Mouse (Mus musculus): Measurements from ENCODE around the gene Gm17657. TPM values are rescaled to one million over a fixed set of nuclear protein-coding genes. Genes with fewer than 3 reads are reported as not detected.
A peak's percentile ranks its signal among the peaks of the same experiment; 100 is the strongest.

Gm17657 gene
- polyA plus RNA-seq, 1 experiment, result not detected

- 92% methylated on average over 3 of the region's 3 CpGs for WGBS
- no peak overlapping the region for H3K27ac ChIP-seq (ENCODE audit: insufficient read depth, low read depth, low read length)
- no peak for DNase-seq
- H3K36me3 ChIP-seq (ENCODE audit: control insufficient read depth, insufficient read depth, low read length), result no peaks in the 10 kb centered on the region; the same call in none of the 2 replicates
- no peak overlapping the region for H3K4me3 ChIP-seq (ENCODE audit: insufficient read depth, low read depth, low read length)
- no peak for TF ChIP-seq CTCF (conservative IDR thresholded peaks at IDR 0.05; ENCODE audit: insufficient read depth, insufficient read length, low read depth, low read length)
- TF ChIP-seq POLR2A (IDR thresholded peaks at IDR 0.05; ENCODE audit: low read depth, low read length), result no peak
- no peaks in the 10 kb centered on the region for H3K27me3 ChIP-seq (replicated peaks; ENCODE audit: control insufficient read depth, insufficient read depth, low read length)
- H3K4me1 ChIP-seq (ENCODE audit: control insufficient read depth, insufficient read depth, low read length), result peaks cover 5% of the 10 kb centered on the region; the same call in 1 of the 2 replicates
Measured at GRCm38 (mm10) chr17:29497071-29497354, 52.4 kb downstream of the Gm17657 start.

DNA sequence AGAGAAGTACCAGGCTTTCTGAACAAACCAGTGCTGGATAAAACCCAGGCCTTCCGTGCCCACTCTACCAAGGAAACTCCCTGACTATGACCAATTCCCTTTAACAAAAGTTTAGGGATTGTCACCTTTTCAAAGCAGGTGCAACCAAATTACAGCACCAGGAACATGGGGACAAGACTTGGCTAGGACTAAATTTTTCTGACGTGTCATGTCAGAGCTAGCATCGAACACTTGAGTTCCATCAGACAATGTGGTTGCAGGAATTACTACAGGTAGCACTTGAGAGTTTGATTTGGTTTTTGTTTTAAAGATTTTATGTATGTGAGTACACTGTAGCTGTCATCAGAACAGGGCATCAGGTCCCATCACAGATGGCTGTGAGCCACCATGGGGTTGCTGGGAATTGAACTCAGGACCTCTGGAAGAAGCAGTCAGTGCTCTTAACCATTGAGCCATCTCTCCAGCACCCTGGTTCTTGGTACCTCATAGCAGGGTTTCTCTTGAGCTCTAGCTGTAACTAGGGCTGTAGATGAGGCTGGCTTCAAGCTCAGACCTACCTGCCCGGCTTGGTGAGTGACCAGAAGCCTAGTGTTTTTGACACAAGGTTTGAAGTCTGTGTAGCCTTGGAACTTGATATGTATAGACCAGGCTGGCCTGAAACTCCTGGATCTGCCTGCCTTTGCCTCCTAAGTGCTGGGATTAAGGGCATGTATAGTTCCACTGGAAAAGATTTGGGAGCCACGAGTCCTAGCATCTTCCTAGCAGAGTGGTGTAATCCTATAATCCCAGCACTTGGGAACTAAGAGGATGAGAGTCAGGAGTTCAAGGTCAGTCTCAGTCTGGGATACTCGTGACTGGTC, 53.0 kb downstream of the Gm17657 start:
- no peak overlapping the region for H3K27ac ChIP-seq (ENCODE audit: insufficient read depth, low read depth, low read length)
- no peak overlapping the region for H3K4me3 ChIP-seq (ENCODE audit: insufficient read depth, low read depth, low read length)
- 85% methylated on average over 6 of the region's 6 CpGs for WGBS
- no peaks in the 10 kb centered on the region for H3K27me3 ChIP-seq (replicated peaks; ENCODE audit: control insufficient read depth, insufficient read depth, low read length)
- DNase-seq, result no peak
- peaks cover 5% of the 10 kb centered on the region; the same call in 1 of the 2 replicates for H3K4me1 ChIP-seq (ENCODE audit: control insufficient read depth, insufficient read depth, low read length)
- no peak for TF ChIP-seq POLR2A (IDR thresholded peaks at IDR 0.05; ENCODE audit: low read depth, low read length)
- TF ChIP-seq CTCF (conservative IDR thresholded peaks at IDR 0.05; ENCODE audit: insufficient read depth, insufficient read length, low read depth, low read length), result no peak
- H3K36me3 ChIP-seq (ENCODE audit: control insufficient read depth, insufficient read depth, low read length), result no peaks in the 10 kb centered on the region; the same call in none of the 2 replicates

DNA sequence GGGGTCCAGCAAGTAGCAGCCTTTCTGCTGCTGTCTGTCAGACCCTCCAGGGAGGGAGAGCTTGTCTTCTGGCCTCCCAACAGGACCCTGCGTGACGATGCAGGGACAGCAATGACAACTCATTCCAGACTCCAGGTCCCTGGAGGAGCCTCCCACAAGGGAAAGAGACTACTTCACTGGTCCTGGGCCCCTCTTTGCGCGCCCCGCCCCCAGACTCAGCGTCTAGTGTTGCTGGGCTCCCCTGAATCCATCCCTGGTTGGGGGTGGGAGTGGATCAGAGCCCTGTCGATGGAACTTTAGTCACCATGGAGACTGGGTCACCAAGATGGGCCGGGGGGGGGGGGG, 54.7 kb downstream of the Gm17657 start:
- H3K36me3 ChIP-seq (ENCODE audit: control insufficient read depth, insufficient read depth, low read length), result no peaks in the 10 kb centered on the region; the same call in none of the 2 replicates
- peaks cover 5% of the 10 kb centered on the region; the same call in 1 of the 2 replicates for H3K4me1 ChIP-seq (ENCODE audit: control insufficient read depth, insufficient read depth, low read length)
- TF ChIP-seq CTCF (conservative IDR thresholded peaks at IDR 0.05; ENCODE audit: insufficient read depth, insufficient read length, low read depth, low read length) (no peak), POLR2A (IDR thresholded peaks at IDR 0.05; ENCODE audit: low read depth, low read length) (no peak)
- H3K27me3 ChIP-seq (replicated peaks; ENCODE audit: control insufficient read depth, insufficient read depth, low read length), result no peaks in the 10 kb centered on the region
- H3K27ac ChIP-seq (ENCODE audit: insufficient read depth, low read depth, low read length), result no peak overlapping the region
- no peak for DNase-seq
- WGBS, result 71% methylated on average over 7 of the region's 8 CpGs
- no peak overlapping the region for H3K4me3 ChIP-seq (ENCODE audit: insufficient read depth, low read depth, low read length)

- no peak for DNase-seq
- Histone ChIP-seq H3K27me3 (replicated peaks; ENCODE audit: control insufficient read depth, insufficient read depth, low read length) (no peaks in the 10 kb centered on the region), H3K36me3 (ENCODE audit: control insufficient read depth, insufficient read depth, low read length) (no peaks in the 10 kb centered on the region; the same call in none of the 2 replicates), H3K27ac (ENCODE audit: insufficient read depth, low read depth, low read length) (no peak overlapping the region), H3K4me1 (ENCODE audit: control insufficient read depth, insufficient read depth, low read length) (peaks cover 5% of the 10 kb centered on the region; the same call in 1 of the 2 replicates), H3K4me3 (ENCODE audit: insufficient read depth, low read depth, low read length) (no peak overlapping the region)
- WGBS, result 67% methylated on average over 10 of the region's 10 CpGs
- no peak for TF ChIP-seq CTCF (conservative IDR thresholded peaks at IDR 0.05; ENCODE audit: insufficient read depth, insufficient read length, low read depth, low read length)
- no peak for TF ChIP-seq POLR2A (IDR thresholded peaks at IDR 0.05; ENCODE audit: low read depth, low read length)
Measured at GRCm38 (mm10) chr17:29494062-29494731, 55.2 kb downstream of the Gm17657 start.

GRCm38 (mm10) chr17:29493461-29493980, 55.9 kb downstream of the Gm17657 start:
- 74% methylated on average over 11 of the region's 11 CpGs for WGBS
- no peaks in the 10 kb centered on the region for H3K27me3 ChIP-seq (replicated peaks; ENCODE audit: control insufficient read depth, insufficient read depth, low read length)
- no peaks in the 10 kb centered on the region; the same call in none of the 2 replicates for H3K36me3 ChIP-seq (ENCODE audit: control insufficient read depth, insufficient read depth, low read length)
- peak overlapping the region; percentile 79; the same call in 1 of the 2 replicates for H3K27ac ChIP-seq (ENCODE audit: insufficient read depth, low read depth, low read length)
- TF ChIP-seq POLR2A (IDR thresholded peaks at IDR 0.05; ENCODE audit: low read depth, low read length), result no peak
- TF ChIP-seq CTCF (conservative IDR thresholded peaks at IDR 0.05; ENCODE audit: insufficient read depth, insufficient read length, low read depth, low read length), result no peak
- DNase-seq, result no peak
- peaks cover 9% of the 10 kb centered on the region; the same call in 1 of the 2 replicates for H3K4me1 ChIP-seq (ENCODE audit: control insufficient read depth, insufficient read depth, low read length)
- no peak overlapping the region for H3K4me3 ChIP-seq (ENCODE audit: insufficient read depth, low read depth, low read length)

GRCm38 (mm10) chr17:29492269-29493191, 56.9 kb downstream of the Gm17657 start:
- TF ChIP-seq CTCF (conservative IDR thresholded peaks at IDR 0.05; ENCODE audit: insufficient read depth, insufficient read length, low read depth, low read length) (peak; percentile 80), POLR2A (IDR thresholded peaks at IDR 0.05; ENCODE audit: low read depth, low read length) (no peak)
- no peaks in the 10 kb centered on the region for H3K27me3 ChIP-seq (replicated peaks; ENCODE audit: control insufficient read depth, insufficient read depth, low read length)
- peaks cover 11% of the 10 kb centered on the region; the same call in 1 of the 2 replicates for H3K4me1 ChIP-seq (ENCODE audit: control insufficient read depth, insufficient read depth, low read length)
- peak overlapping the region; percentile 67 for H3K4me3 ChIP-seq (ENCODE audit: insufficient read depth, low read depth, low read length)
- peak; percentile 84 for DNase-seq
- H3K27ac ChIP-seq (ENCODE audit: insufficient read depth, low read depth, low read length), result peak overlapping the region; percentile 82
- 1% methylated on average over 22 of the region's 22 CpGs for WGBS
- H3K36me3 ChIP-seq (ENCODE audit: control insufficient read depth, insufficient read depth, low read length), result no peaks in the 10 kb centered on the region; the same call in none of the 2 replicates

Data from kidney, adult 2 months (tissue).